Mouse (Mus musculus): ENCODE data around the gene Adgrv1. TPM values are rescaled to one million over a fixed set of nuclear protein-coding genes. Genes with fewer than 3 reads are reported as not detected.

Adgrv1 gene
- polyA plus RNA-seq, 1 experiment from 2014 or later: 7.2 TPM

- Histone ChIP-seq H3K27me3 (no peaks in the 10 kb centered on the region), H3K4me1 (no peaks in the 10 kb centered on the region), H3K9me3 (no peaks in the 10 kb centered on the region), H3K9ac (no peak overlapping the region), H3K27ac (no peak overlapping the region), H3K4me2 (replicated peaks) (no peak overlapping the region), H3K36me3 (no peaks in the 10 kb centered on the region), H3K4me3 (no peak overlapping the region)
- 90% methylated on average over 3 of the region's 3 CpGs for WGBS
- ATAC-seq (ENCODE audit: insufficient number of reproducible peaks, insufficient read depth, low FRiP score, low TSS enrichment): no peak
Measured at GRCm38 (mm10) chr13:81323546-81324316, 309.2 kb downstream of the Adgrv1 start.

GRCm38 (mm10) chr13:81316581-81316980, 316.4 kb downstream of the Adgrv1 start:
- Histone ChIP-seq H3K9me3 (no peaks in the 10 kb centered on the region), H3K27ac (no peak overlapping the region), H3K4me1 (no peaks in the 10 kb centered on the region), H3K27me3 (no peaks in the 10 kb centered on the region), H3K36me3 (no peaks in the 10 kb centered on the region), H3K4me2 (replicated peaks) (no peak overlapping the region), H3K4me3 (no peak overlapping the region), H3K9ac (no peak overlapping the region)
- WGBS: 82% methylated on average over 4 of the region's 4 CpGs
- ATAC-seq (ENCODE audit: insufficient number of reproducible peaks, insufficient read depth, low FRiP score, low TSS enrichment): no peak

- H3K9ac ChIP-seq: no peak overlapping the region
- no peak for ATAC-seq (ENCODE audit: insufficient number of reproducible peaks, insufficient read depth, low FRiP score, low TSS enrichment)
- H3K27ac ChIP-seq: no peak overlapping the region
- H3K4me3 ChIP-seq: no peak overlapping the region
- no peaks in the 10 kb centered on the region for H3K36me3 ChIP-seq
- no peaks in the 10 kb centered on the region for H3K27me3 ChIP-seq
- no peaks in the 10 kb centered on the region for H3K9me3 ChIP-seq
- no peaks in the 10 kb centered on the region for H3K4me1 ChIP-seq
- H3K4me2 ChIP-seq (replicated peaks): no peak overlapping the region
- WGBS: 60% methylated on average over 7 of the region's 7 CpGs
Measured at GRCm38 (mm10) chr13:81314306-81315120, 318.4 kb downstream of the Adgrv1 start.

GRCm38 (mm10) chr13:81312148-81312547, 320.8 kb downstream of the Adgrv1 start:
- Histone ChIP-seq H3K9me3 (no peaks in the 10 kb centered on the region), H3K27ac (no peak overlapping the region), H3K4me1 (no peaks in the 10 kb centered on the region), H3K27me3 (no peaks in the 10 kb centered on the region), H3K36me3 (no peaks in the 10 kb centered on the region), H3K4me2 (replicated peaks) (no peak overlapping the region), H3K4me3 (no peak overlapping the region), H3K9ac (no peak overlapping the region)
- 80% methylated on average over 5 of the region's 5 CpGs for WGBS
- no peak for ATAC-seq (ENCODE audit: insufficient number of reproducible peaks, insufficient read depth, low FRiP score, low TSS enrichment)

- no peak for ATAC-seq (ENCODE audit: insufficient number of reproducible peaks, insufficient read depth, low FRiP score, low TSS enrichment)
- Histone ChIP-seq H3K4me2 (replicated peaks) (no peak overlapping the region), H3K4me1 (no peaks in the 10 kb centered on the region), H3K4me3 (no peak overlapping the region), H3K27me3 (no peaks in the 10 kb centered on the region), H3K27ac (no peak overlapping the region), H3K9ac (no peak overlapping the region), H3K36me3 (no peaks in the 10 kb centered on the region), H3K9me3 (no peaks in the 10 kb centered on the region)
- 83% methylated on average over 1 of the region's 1 CpGs for WGBS
Measured at GRCm38 (mm10) chr13:81300851-81301250, 332.1 kb downstream of the Adgrv1 start.

- no peak overlapping the region for H3K4me2 ChIP-seq (replicated peaks)
- H3K9ac ChIP-seq: no peak overlapping the region
- no peak for ATAC-seq (ENCODE audit: insufficient number of reproducible peaks, insufficient read depth, low FRiP score, low TSS enrichment)
- H3K4me3 ChIP-seq: no peak overlapping the region
- no peaks in the 10 kb centered on the region for H3K27me3 ChIP-seq
- no peaks in the 10 kb centered on the region for H3K9me3 ChIP-seq
- 71% methylated on average over 1 of the region's 1 CpGs for WGBS
- H3K4me1 ChIP-seq: no peaks in the 10 kb centered on the region
- no peaks in the 10 kb centered on the region for H3K36me3 ChIP-seq
- H3K27ac ChIP-seq: no peak overlapping the region
Measured at GRCm38 (mm10) chr13:81294106-81294505, 338.8 kb downstream of the Adgrv1 start.

GRCm38 (mm10) chr13:81282193-81282592, 350.8 kb downstream of the Adgrv1 start:
- no peak overlapping the region for H3K27ac ChIP-seq
- 76% methylated on average over 6 of the region's 6 CpGs for WGBS

GRCm38 (mm10) chr13:81280650-81281229, 352.2 kb downstream of the Adgrv1 start:
- Histone ChIP-seq H3K4me3 (no peak overlapping the region), H3K27ac (no peak overlapping the region), H3K4me2 (replicated peaks) (no peak overlapping the region), H3K27me3 (no peaks in the 10 kb centered on the region), H3K9ac (no peak overlapping the region), H3K4me1 (no peaks in the 10 kb centered on the region), H3K36me3 (no peaks in the 10 kb centered on the region), H3K9me3 (no peaks in the 10 kb centered on the region)
- WGBS: 88% methylated on average over 1 of the region's 1 CpGs
- ATAC-seq (ENCODE audit: insufficient number of reproducible peaks, insufficient read depth, low FRiP score, low TSS enrichment): no peak

More at GRCm38 (mm10) chr13:81282193-81282592, 350.8 kb downstream of the Adgrv1 start:
- Histone ChIP-seq H3K4me2 (replicated peaks) (no peak overlapping the region), H3K9ac (no peak overlapping the region), H3K27me3 (no peaks in the 10 kb centered on the region), H3K36me3 (no peaks in the 10 kb centered on the region), H3K9me3 (no peaks in the 10 kb centered on the region), H3K4me3 (no peak overlapping the region), H3K4me1 (no peaks in the 10 kb centered on the region)
- no peak for ATAC-seq (ENCODE audit: insufficient number of reproducible peaks, insufficient read depth, low FRiP score, low TSS enrichment)

- no peak overlapping the region for H3K9ac ChIP-seq
- H3K27me3 ChIP-seq: no peaks in the 10 kb centered on the region
- no peak overlapping the region for H3K27ac ChIP-seq
- no peaks in the 10 kb centered on the region for H3K9me3 ChIP-seq
- no peaks in the 10 kb centered on the region for H3K4me1 ChIP-seq
- H3K4me2 ChIP-seq (replicated peaks): no peak overlapping the region
- H3K4me3 ChIP-seq: no peak overlapping the region
- H3K36me3 ChIP-seq: no peaks in the 10 kb centered on the region
- peak; percentile 69; the same call in 1 of the 2 replicates for ATAC-seq (ENCODE audit: insufficient number of reproducible peaks, insufficient read depth, low FRiP score, low TSS enrichment)
- 61% methylated on average over 5 of the region's 5 CpGs for WGBS
Measured at GRCm38 (mm10) chr13:81279351-81279736, 353.6 kb downstream of the Adgrv1 start.

GRCm38 (mm10) chr13:81278669-81279350, 354.1 kb downstream of the Adgrv1 start:
- WGBS: 73% methylated on average over 2 of the region's 2 CpGs

GRCm38 (mm10) chr13:81273837-81274236, 359.1 kb downstream of the Adgrv1 start:
- Histone ChIP-seq H3K4me3 (no peak overlapping the region), H3K4me1 (no peaks in the 10 kb centered on the region), H3K27ac (no peak overlapping the region), H3K9ac (no peak overlapping the region), H3K36me3 (no peaks in the 10 kb centered on the region), H3K4me2 (replicated peaks) (no peak overlapping the region), H3K9me3 (no peaks in the 10 kb centered on the region), H3K27me3 (no peaks in the 10 kb centered on the region)
- 86% methylated on average over 1 of the region's 1 CpGs for WGBS
- ATAC-seq (ENCODE audit: insufficient number of reproducible peaks, insufficient read depth, low FRiP score, low TSS enrichment): no peak

More at GRCm38 (mm10) chr13:81278669-81279350, 354.1 kb downstream of the Adgrv1 start:
- H3K36me3 ChIP-seq: no peaks in the 10 kb centered on the region
- no peak for ATAC-seq (ENCODE audit: insufficient number of reproducible peaks, insufficient read depth, low FRiP score, low TSS enrichment)
- H3K27ac ChIP-seq: no peak overlapping the region
- H3K4me2 ChIP-seq (replicated peaks): no peak overlapping the region
- H3K9ac ChIP-seq: no peak overlapping the region
- H3K4me3 ChIP-seq: no peak overlapping the region
- no peaks in the 10 kb centered on the region for H3K4me1 ChIP-seq
- no peaks in the 10 kb centered on the region for H3K9me3 ChIP-seq
- H3K27me3 ChIP-seq: no peaks in the 10 kb centered on the region

Measured in embryonic facial prominence, embryonic 12.5 days (tissue).